Mouse (Mus musculus): Measurements from ENCODE around the gene Glis2.

DNA sequence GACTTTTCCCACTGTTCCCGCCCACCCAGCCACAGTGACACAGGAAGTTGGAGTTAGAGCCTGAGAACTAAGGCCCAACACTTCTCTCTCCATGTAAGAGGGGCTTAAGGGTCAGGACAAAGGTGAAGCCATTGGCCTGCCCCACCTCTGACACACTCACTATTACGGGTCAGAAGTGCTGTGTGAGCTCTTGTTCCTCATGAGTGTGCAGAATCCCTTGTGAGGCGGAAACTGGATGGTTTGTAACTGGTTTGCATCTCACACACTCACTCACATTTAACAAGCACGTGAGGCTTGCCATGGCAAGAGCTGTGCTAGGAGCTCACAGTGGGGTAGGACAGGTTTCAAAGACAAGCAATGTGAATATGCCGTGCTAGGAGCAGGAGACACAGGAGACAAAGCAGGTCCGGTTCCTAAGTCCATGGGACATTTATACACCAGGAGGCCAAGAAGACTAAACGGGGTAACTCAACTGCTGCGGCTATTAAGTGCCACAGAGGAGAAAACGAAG lies 62.1 kb downstream of the Glis2 start:
- TF ChIP-seq CTCF (IDR thresholded peaks at IDR 0.05; ENCODE audit: control insufficient read depth, insufficient read depth, low read length) (no peak), POLR2A (IDR thresholded peaks at IDR 0.05; ENCODE audit: borderline replicate concordance, control insufficient read depth, low read depth, low read length) (no peak)

Data from bone marrow, adult 2 months (tissue).